Mouse (Mus musculus): ENCODE measurements around the gene Jak2.

DNA sequence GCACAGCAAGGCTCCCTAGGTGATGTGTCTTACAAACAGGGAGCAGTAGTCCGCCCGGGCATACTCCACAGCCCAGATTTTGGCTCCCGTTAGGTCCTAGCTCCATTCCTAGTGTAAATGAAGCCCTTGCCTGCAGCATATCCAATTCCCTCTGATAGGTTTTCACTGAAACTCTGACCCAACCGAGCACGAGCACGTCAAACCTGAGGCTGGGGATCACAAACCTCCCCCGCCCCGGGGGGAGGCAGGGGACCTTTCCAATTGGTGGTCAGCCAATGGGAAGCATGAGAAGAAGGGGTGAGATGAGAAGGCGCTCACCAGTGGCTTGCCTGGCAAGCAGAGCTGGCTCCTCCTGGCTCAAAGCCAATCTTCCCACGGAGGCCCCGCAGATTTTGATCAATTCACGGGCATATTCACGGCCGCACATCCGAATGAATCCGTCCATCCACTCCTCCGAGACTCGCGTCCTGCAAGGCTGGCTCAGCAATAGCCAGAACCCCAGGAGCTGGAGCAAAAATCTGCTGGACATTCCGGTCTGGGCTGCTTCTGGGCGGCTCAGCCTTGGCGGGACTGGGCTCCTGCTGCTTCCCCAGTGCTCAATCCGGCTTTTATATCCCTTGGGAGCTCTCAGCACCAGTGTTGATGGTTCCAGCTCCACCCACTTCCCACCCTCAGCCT lies 82.6 kb downstream of the Jak2 start, which contains the start of gene Rln1:
- TF ChIP-seq TCF12 (IDR thresholded peaks at IDR 0.05; ENCODE audit: low read depth, low read length) (no peak), CTCF (IDR thresholded peaks at IDR 0.05 in 2 of 3, conservative IDR thresholded peaks at IDR 0.05 in 1 of 3; ENCODE audit: control insufficient read depth in 1 of 3, insufficient read depth in 1 of 3, low read depth in 2 of 3, low read length in 3 of 3, poor library complexity in 1 of 3, severe bottlenecking in 1 of 3) (no peak), EP300 (IDR thresholded peaks at IDR 0.05; ENCODE audit: low read depth in 1 of 2, low read length in 2 of 2) (no peak), MEF2A (IDR thresholded peaks at IDR 0.05; ENCODE audit: extremely low read depth, insufficient replicate concordance, low read depth, low read length, poor library complexity, severe bottlenecking) (no peak)

All from MEL (cell line).